Mouse (Mus musculus) spleen, adult 2 months (tissue): ENCODE data around the gene Fgfr2.

Experiments
- CTCF ChIP-seq: fragments of 200-500 bp; IDR thresholded peaks from 2 replicates; pipeline ENCODE4 v1.5.1; 2011; ENCODE audit warnings: mild to moderate bottlenecking, inconsistent platforms; ENCODE audit not compliant: insufficient read depth, insufficient read length, insufficient replicate concordance; ENCODE audit errors: extremely low read depth
- POLR2A ChIP-seq: fragments of 200-500 bp; IDR thresholded peaks from 2 replicates; pipeline ENCODE4 v1.6.1; 2011; ENCODE audit warnings: low read depth, low read length, inconsistent platforms

GRCm38 (mm10) chr7:132999061-132999460 is 124.1 kb downstream of the Fgfr2 start:
- TF ChIP-seq CTCF (no peak), POLR2A (no peak)
